Mouse (Mus musculus): Measurements from ENCODE around the gene Lilra6. TPM values are rescaled to one million over a fixed set of nuclear protein-coding genes. Genes with fewer than 3 reads are reported as not detected.

Lilra6 gene
- total and polyA plus RNA-seq, 3 experiments, result 0.04 to 0.19 TPM; not detected in 1

Other genes with a start within 250 kb of the Lilra6 start
- gene Leng1, start 249.7 kb downstream of the Lilra6 start, total RNA-seq (2012; rRNA removed), result 8.3 and 11.0 TPM in 2 replicates
- gene Leng1, start 249.7 kb downstream of the Lilra6 start, polyA plus RNA-seq (2012; ENCODE audit: insufficient read depth in 1 of 2, insufficient read length in 2 of 2, low read depth in 1 of 2, low replicate concordance in 2 of 2, missing spikeins in 1 of 2), result 10 to 100 TPM in 1 of 2 experiments, not detected in 1; 11.3 TPM
- 2.0 and 2.7 TPM in 2 replicates for gene Tmc4, start 237.9 kb downstream of the Lilra6 start, total RNA-seq (2012; rRNA removed)
- 10 to 100 TPM in 1 of 2 experiments, not detected in 1; 16.8 TPM for gene Tmc4, start 237.9 kb downstream of the Lilra6 start, polyA plus RNA-seq (2012; ENCODE audit: insufficient read depth in 1 of 2, insufficient read length in 2 of 2, low read depth in 1 of 2, low replicate concordance in 2 of 2, missing spikeins in 1 of 2)
- gene Tsen34, start 222.6 kb downstream of the Lilra6 start, total RNA-seq (2012; rRNA removed), result 16.0 and 17.1 TPM in 2 replicates
- gene Tsen34, start 222.6 kb downstream of the Lilra6 start, polyA plus RNA-seq (2012; ENCODE audit: insufficient read depth in 1 of 2, insufficient read length in 2 of 2, low read depth in 1 of 2, low replicate concordance in 2 of 2, missing spikeins in 1 of 2), result 10 to 100 TPM in 1 of 2 experiments, not detected in 1; 21.7 TPM
- 31.1 and 33.9 TPM in 2 replicates for gene Mboat7, start 222.0 kb downstream of the Lilra6 start, total RNA-seq (2012; rRNA removed)
- gene Mboat7, start 222.0 kb downstream of the Lilra6 start, polyA plus RNA-seq (2012; ENCODE audit: insufficient read depth in 1 of 2, insufficient read length in 2 of 2, low read depth in 1 of 2, low replicate concordance in 2 of 2, missing spikeins in 1 of 2), result 100 to 1,000 TPM in 1 of 2 experiments, not detected in 1; 113 TPM
- gene Rps9, start 211.5 kb downstream of the Lilra6 start, total RNA-seq (2012; rRNA removed), result 2,912 and 2,921 TPM in 2 replicates
- gene Rps9, start 211.5 kb downstream of the Lilra6 start, polyA plus RNA-seq (2012; ENCODE audit: insufficient read depth in 1 of 2, insufficient read length in 2 of 2, low read depth in 1 of 2, low replicate concordance in 2 of 2, missing spikeins in 1 of 2), result 1,000 to 10,000 TPM in 1 of 2 experiments, not detected in 1; 2,284 TPM
- 0.12 and 0.20 TPM in 2 replicates for gene Pirb, start 195.1 kb downstream of the Lilra6 start, total RNA-seq (2012; rRNA removed)
- gene Pirb, start 195.1 kb downstream of the Lilra6 start, polyA plus RNA-seq (2012; ENCODE audit: insufficient read depth in 1 of 2, insufficient read length in 2 of 2, low read depth in 1 of 2, low replicate concordance in 2 of 2, missing spikeins in 1 of 2), result under 1 TPM in 1 of 2 experiments, not detected in 1; 0.56 TPM
- gene Gm15448, start 89.8 kb downstream of the Lilra6 start, total RNA-seq (2012; rRNA removed), result not detected in 2 replicates
- gene Gm15448, start 89.8 kb downstream of the Lilra6 start, polyA plus RNA-seq (2012; ENCODE audit: insufficient read depth in 1 of 2, insufficient read length in 2 of 2, low read depth in 1 of 2, low replicate concordance in 2 of 2, missing spikeins in 1 of 2), result under 1 TPM in 1 of 2 experiments, not detected in 1; 0.04 TPM
- not detected in 2 replicates for gene Pira2, start 70.5 kb downstream of the Lilra6 start, total RNA-seq (2012; rRNA removed)
- gene Pira2, start 70.5 kb downstream of the Lilra6 start, polyA plus RNA-seq (2012; ENCODE audit: insufficient read depth in 1 of 2, insufficient read length in 2 of 2, low read depth in 1 of 2, low replicate concordance in 2 of 2, missing spikeins in 1 of 2), result under 1 TPM in 1 of 2 experiments, not detected in 1; 0.07 TPM
- 0.04 and 0.16 TPM in 2 replicates for gene Gm14548, start 17.4 kb downstream of the Lilra6 start, total RNA-seq (2012; rRNA removed)
- under 1 TPM in 1 of 2 experiments, not detected in 1; 0.13 TPM for gene Gm14548, start 17.4 kb downstream of the Lilra6 start, polyA plus RNA-seq (2012; ENCODE audit: insufficient read depth in 1 of 2, insufficient read length in 2 of 2, low read depth in 1 of 2, low replicate concordance in 2 of 2, missing spikeins in 1 of 2)
- gene Lair1, start 147.7 kb upstream of the Lilra6 start, total RNA-seq (2012; rRNA removed), result 0.15 and 0.42 TPM in 2 replicates
- under 1 TPM in 1 of 2 experiments, not detected in 1; 0.31 TPM for gene Lair1, start 147.7 kb upstream of the Lilra6 start, polyA plus RNA-seq (2012; ENCODE audit: insufficient read depth in 1 of 2, insufficient read length in 2 of 2, low read depth in 1 of 2, low replicate concordance in 2 of 2, missing spikeins in 1 of 2)
- gene Ttyh1, start 203.9 kb upstream of the Lilra6 start, total RNA-seq (2012; rRNA removed), result 0.15 and 0.20 TPM in 2 replicates
- gene Ttyh1, start 203.9 kb upstream of the Lilra6 start, polyA plus RNA-seq (2012; ENCODE audit: insufficient read depth in 1 of 2, insufficient read length in 2 of 2, low read depth in 1 of 2, low replicate concordance in 2 of 2, missing spikeins in 1 of 2), result under 1 TPM in 1 of 2 experiments, not detected in 1; 0.26 TPM
- 28.2 and 29.6 TPM in 2 replicates for gene Leng8, start 221.5 kb upstream of the Lilra6 start, total RNA-seq (2012; rRNA removed)
- 10 to 100 TPM in 1 of 2 experiments, not detected in 1; 89.9 TPM for gene Leng8, start 221.5 kb upstream of the Lilra6 start, polyA plus RNA-seq (2012; ENCODE audit: insufficient read depth in 1 of 2, insufficient read length in 2 of 2, low read depth in 1 of 2, low replicate concordance in 2 of 2, missing spikeins in 1 of 2)
- gene Leng9, start 234.9 kb upstream of the Lilra6 start, total RNA-seq (2012; rRNA removed), result 1.0 and 1.5 TPM in 2 replicates
- gene Leng9, start 234.9 kb upstream of the Lilra6 start, polyA plus RNA-seq (2012; ENCODE audit: insufficient read depth in 1 of 2, insufficient read length in 2 of 2, low read depth in 1 of 2, low replicate concordance in 2 of 2, missing spikeins in 1 of 2), result 1 to 10 TPM in 1 of 2 experiments, not detected in 1; 1.7 TPM
- gene Cdc42ep5, start 249.4 kb upstream of the Lilra6 start, total RNA-seq (2012; rRNA removed), result not detected in 2 replicates
- under 1 TPM in 1 of 2 experiments, not detected in 1; 0.24 TPM for gene Cdc42ep5, start 249.4 kb upstream of the Lilra6 start, polyA plus RNA-seq (2012; ENCODE audit: insufficient read depth in 1 of 2, insufficient read length in 2 of 2, low read depth in 1 of 2, low replicate concordance in 2 of 2, missing spikeins in 1 of 2)

Data from MEL (cell line).